Mouse (Mus musculus) liver, postnatal 0 days (tissue): ENCODE measurements at regions not wholly inside any gene's neighbourhood (a gene's known extent, or its start where the extent isn't known, plus 50 kb on each side); places are given as distances from the start of the nearest gene placed in this dataset.

Source experiments
- CTCF ChIP-seq: sonication (generic); IDR thresholded peaks from 2 replicates; pipeline ENCODE4 v1.5.1; 2016; ENCODE audit warnings: antibody characterized with exemption, low read depth
- EP300 ChIP-seq: IDR thresholded peaks from 2 replicates; pipeline ENCODE4 v1.6.1; 2016; ENCODE audit warnings: antibody characterized with exemption, low read depth, mild to moderate bottlenecking

- TF ChIP-seq CTCF (no peak), EP300 (no peak)
Observed at GRCm38 (mm10) chr15:11573496-11573895, 174.0 kb upstream of the Tars start.
